Mouse (Mus musculus) MEL (cell line): ENCODE data around the gene Sall1.

Experiments used
- CTCF ChIP-seq, 3 experiments: IDR thresholded peaks in 2 of 3; conservative IDR thresholded peaks in 1 of 3; 2 replicates each; pipeline ENCODE4 v1.5.1; 2011 to 2012; ENCODE audit warnings: low read length in 3 of 3, low read depth in 2 of 3, mild to moderate bottlenecking in 2 of 3, improper control_type of control experiment in 1 of 3, inconsistent platforms in 1 of 3, mixed read lengths in 1 of 3, moderate library complexity in 1 of 3; ENCODE audit not compliant: control insufficient read depth in 1 of 3, insufficient read depth in 1 of 3, poor library complexity in 1 of 3, severe bottlenecking in 1 of 3
- POLR2AphosphoS2 ChIP-seq: IDR thresholded peaks from 2 replicates; pipeline ENCODE4 v1.6.1; 2011; ENCODE audit warnings: low read length, improper control_type of control experiment
- USF1 ChIP-seq: IDR thresholded peaks from 2 replicates; pipeline ENCODE4 v1.6.1; 2014; ENCODE audit warnings: low read depth, mild to moderate bottlenecking, inconsistent platforms, low read length, improper control_type of control experiment, moderate library complexity

- TF ChIP-seq USF1 (no peak), CTCF (IDR thresholded peaks at IDR 0.05 in 2 of 3, conservative IDR thresholded peaks at IDR 0.05 in 1 of 3; ENCODE audit: control insufficient read depth in 1 of 3, insufficient read depth in 1 of 3, low read depth in 2 of 3, low read length in 3 of 3, poor library complexity in 1 of 3, severe bottlenecking in 1 of 3) (no peak), POLR2AphosphoS2 (no peak)
Measured at GRCm38 (mm10) chr8:88989002-88989401, 55.0 kb downstream of the Sall1 start.
